12 mouse cellular contexts compared by ENCODE assay signal in the genomic region with DNA sequence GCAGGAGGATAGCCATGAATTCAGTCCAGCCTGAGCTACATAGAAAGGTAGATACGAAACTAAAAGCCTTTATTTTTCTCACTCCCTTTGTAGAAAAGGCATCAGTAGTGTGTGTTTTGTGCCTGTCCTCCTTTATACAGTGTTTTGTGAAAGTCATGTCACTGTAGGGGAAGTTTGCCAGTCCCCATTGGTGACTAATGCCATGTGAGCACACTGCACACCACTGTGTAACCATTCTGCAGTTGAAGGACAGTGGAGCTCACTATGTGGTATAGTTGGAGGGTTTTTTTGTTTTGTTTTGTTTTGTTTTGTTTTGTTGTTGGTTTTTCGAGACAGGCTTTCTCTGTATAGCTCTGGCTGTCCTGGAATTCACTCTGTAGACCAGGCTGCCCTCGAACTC.
"Had no signal": no experiment of that assay in that cellular context is flagged by ENCODE, and none has a peak within 500 bp of the region (broad histone marks: within the 10 kb centered on the region; RNA-seq: fewer than 3 reads in every experiment).

No protein-coding gene starts in this region.

- DNase-seq: retina, postnatal 1 day; right cerebral cortex, adult 18-20 months; right cerebral cortex, postnatal 14 days; right cerebral cortex, postnatal 25 days; right cerebral cortex, postnatal 4 days; spleen, adult 18-20 months; thymus, adult 18-20 months; thymus, adult 2 months; thymus, postnatal 14 days; thymus, postnatal 25 days; thymus, postnatal 36 days; thymus, postnatal 4 days had no signal
